Mouse (Mus musculus) embryonic facial prominence, embryonic 15.5 days (tissue): ENCODE results near the gene Rnf157. TPM values are rescaled to one million over a fixed set of nuclear protein-coding genes. Genes with fewer than 3 reads are reported as not detected.

Source experiments
- ATAC-seq: fragments of 200-750 bp; cut with Nextera tagmentation; 2 replicates; pipeline ENCODE4 v1.8.0; 2017; ENCODE audit warnings: low read depth, moderate TSS enrichment; ENCODE audit not compliant: insufficient number of reproducible peaks, low FRiP score, low TSS enrichment
- H3K27ac ChIP-seq: fragments of 300-500 bp; sonication (generic); replicated peaks from 2 replicates; pipeline ENCODE4 v1.5.1; 2015; ENCODE audit warnings: mild to moderate bottlenecking, inconsistent platforms
- H3K27me3 ChIP-seq: fragments of 300-500 bp; sonication (generic); 2 replicates; pipeline ENCODE4 v1.6.1; 2015; ENCODE audit warnings: inconsistent platforms
- H3K36me3 ChIP-seq: fragments of 300-500 bp; sonication (generic); 2 replicates; pipeline ENCODE4 v1.6.1; 2015; ENCODE audit warnings: mild to moderate bottlenecking, inconsistent platforms
- H3K4me1 ChIP-seq: fragments of 300-500 bp; sonication (generic); 2 replicates; pipeline ENCODE4 v1.6.1; 2015; ENCODE audit warnings: inconsistent platforms
- H3K4me2 ChIP-seq: fragments of 300-500 bp; sonication (generic); replicated peaks from 2 replicates; pipeline ENCODE4 v1.6.1; 2015; ENCODE audit warnings: mild to moderate bottlenecking, inconsistent platforms
- H3K4me3 ChIP-seq: fragments of 300-500 bp; sonication (generic); replicated peaks from 2 replicates; pipeline ENCODE4 v1.5.1; 2015; ENCODE audit warnings: mild to moderate bottlenecking, inconsistent platforms
- H3K9ac ChIP-seq: fragments of 300-500 bp; sonication (generic); 2 replicates; pipeline ENCODE4 v1.6.1; 2015; ENCODE audit warnings: inconsistent platforms
- H3K9me3 ChIP-seq: fragments of 300-500 bp; sonication (generic); replicated peaks from 2 replicates; pipeline ENCODE4 v1.6.1; 2016; ENCODE audit warnings: inconsistent platforms
- WGBS: fragments of 180-500 bp; shearing (Covaris S2); methylation state at CpG from one replicate; pipeline ENCODE4 v1.1.7; 2015; 5-methylcytosine and 5-hydroxymethylcytosine counted together
- polyA plus RNA-seq: library from polyadenylated mRNA; unstranded; fragments of >200 nt; fragmentation: Nextera tagmentation; extraction: Ambion mirVana; gene quantifications from 2 replicates; pipeline ENCODE4 v1.2.1, GENCODE M21; 2015

Gene Rnf157
- polyA plus RNA-seq, 1 experiment from 2014 or later: 17.0 TPM

GRCm38 (mm10) chr11:116442129-116442866 lies 29.5 kb upstream of the Rnf157 start:
- Histone ChIP-seq H3K27me3 (peaks cover 9% of the 10 kb centered on the region), H3K4me1 (peaks cover 13% of the 10 kb centered on the region), H3K9me3 (no peaks in the 10 kb centered on the region), H3K4me2 (no peak overlapping the region), H3K9ac (no peak overlapping the region), H3K4me3 (no peak overlapping the region), H3K36me3 (peaks cover 20% of the 10 kb centered on the region), H3K27ac (no peak overlapping the region)
- WGBS: 68% methylated on average over 15 of the region's 15 CpGs
- no peak for ATAC-seq

GRCm38 (mm10) chr11:116440408-116441068 lies 27.7 kb upstream of the Rnf157 start:
- no peak for ATAC-seq
- 76% methylated on average over 7 of the region's 7 CpGs for WGBS
- Histone ChIP-seq H3K9me3 (no peaks in the 10 kb centered on the region), H3K27me3 (no peaks in the 10 kb centered on the region), H3K36me3 (peaks cover 31% of the 10 kb centered on the region), H3K27ac (no peak overlapping the region), H3K4me2 (no peak overlapping the region), H3K9ac (no peak overlapping the region), H3K4me1 (peaks cover 22% of the 10 kb centered on the region), H3K4me3 (no peak overlapping the region)

- peaks cover 27% of the 10 kb centered on the region for H3K4me1 ChIP-seq
- no peak overlapping the region for H3K9ac ChIP-seq
- no peak overlapping the region for H3K4me3 ChIP-seq
- H3K4me2 ChIP-seq: no peak overlapping the region
- H3K9me3 ChIP-seq: no peaks in the 10 kb centered on the region
- no peak overlapping the region for H3K27ac ChIP-seq
- H3K27me3 ChIP-seq: no peaks in the 10 kb centered on the region
- H3K36me3 ChIP-seq: peaks cover 31% of the 10 kb centered on the region
- no peak for ATAC-seq
- WGBS: 79% methylated on average over 19 of the region's 19 CpGs
Measured at GRCm38 (mm10) chr11:116439269-116440240, 26.7 kb upstream of the Rnf157 start.

- 82% methylated on average over 11 of the region's 11 CpGs for WGBS
- H3K4me3 ChIP-seq: no peak overlapping the region
- no peak overlapping the region for H3K9ac ChIP-seq
- no peak for ATAC-seq
- H3K4me2 ChIP-seq: no peak overlapping the region
- peaks cover 34% of the 10 kb centered on the region for H3K4me1 ChIP-seq
- H3K27me3 ChIP-seq: no peaks in the 10 kb centered on the region
- no peak overlapping the region for H3K27ac ChIP-seq
- H3K9me3 ChIP-seq: no peaks in the 10 kb centered on the region
- H3K36me3 ChIP-seq: peaks cover 31% of the 10 kb centered on the region
Measured at GRCm38 (mm10) chr11:116437541-116437940, 24.7 kb upstream of the Rnf157 start.

GRCm38 (mm10) chr11:116436725-116437331 lies 24.0 kb upstream of the Rnf157 start:
- H3K27me3 ChIP-seq: no peaks in the 10 kb centered on the region
- WGBS: 45% methylated on average over 4 of the region's 4 CpGs
- no peak overlapping the region for H3K4me3 ChIP-seq
- peak overlapping the region; percentile 59; the same call in 1 of the 2 replicates for H3K4me2 ChIP-seq
- ATAC-seq: no peak
- no peaks in the 10 kb centered on the region for H3K9me3 ChIP-seq
- peaks cover 31% of the 10 kb centered on the region for H3K36me3 ChIP-seq
- peaks cover 37% of the 10 kb centered on the region for H3K4me1 ChIP-seq
- no peak overlapping the region; the same call in 1 of the 2 replicates for H3K27ac ChIP-seq
- no peak overlapping the region for H3K9ac ChIP-seq

GRCm38 (mm10) chr11:116435992-116436724 lies 23.3 kb upstream of the Rnf157 start:
- WGBS: 50% methylated on average over 5 of the region's 5 CpGs
- Histone ChIP-seq H3K27me3 (no peaks in the 10 kb centered on the region), H3K4me3 (peak overlapping the region; percentile 74; the same call in 1 of the 2 replicates), H3K4me2 (peak overlapping the region; percentile 59), H3K9me3 (no peaks in the 10 kb centered on the region), H3K36me3 (peaks cover 31% of the 10 kb centered on the region), H3K4me1 (peaks cover 40% of the 10 kb centered on the region), H3K27ac (peak overlapping the region; percentile 60; the same call in 1 of the 2 replicates), H3K9ac (no peak overlapping the region)
- ATAC-seq: no peak

GRCm38 (mm10) chr11:116434967-116435752 lies 22.3 kb upstream of the Rnf157 start:
- H3K9ac ChIP-seq: peak overlapping the region; percentile 85
- no peak for ATAC-seq
- peaks cover 42% of the 10 kb centered on the region for H3K4me1 ChIP-seq
- H3K27ac ChIP-seq: peak overlapping the region; percentile 92
- peaks cover 29% of the 10 kb centered on the region for H3K36me3 ChIP-seq
- H3K9me3 ChIP-seq: no peaks in the 10 kb centered on the region
- H3K27me3 ChIP-seq: no peaks in the 10 kb centered on the region
- H3K4me3 ChIP-seq: peak overlapping the region; percentile 74
- peak overlapping the region; percentile 59 for H3K4me2 ChIP-seq
- 49% methylated on average over 12 of the region's 12 CpGs for WGBS

GRCm38 (mm10) chr11:116434287-116434966 lies 21.6 kb upstream of the Rnf157 start:
- ATAC-seq: peak; percentile 11
- H3K27ac ChIP-seq: peak overlapping the region; percentile 92

More at GRCm38 (mm10) chr11:116434287-116434966, 21.6 kb upstream of the Rnf157 start:
- H3K4me2 ChIP-seq: peak overlapping the region; percentile 59
- no peaks in the 10 kb centered on the region for H3K27me3 ChIP-seq
- H3K9ac ChIP-seq: peak overlapping the region; percentile 85
- peak overlapping the region; percentile 74 for H3K4me3 ChIP-seq
- H3K4me1 ChIP-seq: peaks cover 43% of the 10 kb centered on the region
- peaks cover 22% of the 10 kb centered on the region for H3K36me3 ChIP-seq
- H3K9me3 ChIP-seq: no peaks in the 10 kb centered on the region
- WGBS: under 1% methylated on average over 54 of the region's 67 CpGs
